Mouse (Mus musculus) liver, postnatal 0 days (tissue): Measurements from ENCODE around the gene Tle4. TPM values are rescaled to one million over a fixed set of nuclear protein-coding genes. Genes with fewer than 3 reads are reported as not detected.

Experiments used
- ATAC-seq: fragments of 200-750 bp; cut with Nextera tagmentation; 2 replicates; pipeline ENCODE4 v1.8.0; 2017; ENCODE audit warnings: mild to moderate bottlenecking, moderate library complexity
- DNase-seq: peaks from one replicate; pipeline ENCODE4 v3.0.0-alpha.2; 2016
- H3K27ac ChIP-seq: fragments of 300-500 bp; sonication (generic); 2 replicates; pipeline ENCODE4 v1.5.1; 2014; ENCODE audit warnings: antibody characterized with exemption, moderate library complexity, mild to moderate bottlenecking, low read depth
- H3K27me3 ChIP-seq: fragments of 300-500 bp; sonication (generic); 2 replicates; pipeline ENCODE4 v1.6.1; 2014; ENCODE audit warnings: low read length, control low read depth, mixed read lengths; ENCODE audit not compliant: insufficient read depth
- H3K36me3 ChIP-seq: fragments of 300-500 bp; sonication (generic); replicated peaks from 2 replicates; pipeline ENCODE4 v1.6.1; 2014; ENCODE audit warnings: mild to moderate bottlenecking, control low read depth, low read length, moderate library complexity, mixed read lengths; ENCODE audit not compliant: insufficient read depth
- H3K4me1 ChIP-seq: fragments of 300-500 bp; sonication (generic); 2 replicates; pipeline ENCODE4 v1.6.1; 2014; ENCODE audit warnings: antibody characterized with exemption, mild to moderate bottlenecking, control low read depth; ENCODE audit not compliant: insufficient read depth
- H3K4me2 ChIP-seq: fragments of 300-500 bp; sonication (generic); 2 replicates; pipeline ENCODE4 v1.6.1; 2014; ENCODE audit warnings: low read depth, mild to moderate bottlenecking, low read length, moderate library complexity, mixed read lengths
- H3K4me3 ChIP-seq: fragments of 300-500 bp; sonication (generic); 2 replicates; pipeline ENCODE4 v1.5.1; 2014; ENCODE audit warnings: low read depth, low read length
- H3K9ac ChIP-seq: fragments of 300-500 bp; sonication (generic); replicated peaks from 2 replicates; pipeline ENCODE4 v1.6.1; 2014; ENCODE audit warnings: mild to moderate bottlenecking, moderate library complexity
- H3K9me3 ChIP-seq: fragments of 300-500 bp; sonication (generic); 2 replicates; pipeline ENCODE4 v1.6.1; 2016; ENCODE audit warnings: mild to moderate bottlenecking, control low read depth, low read length, mixed read lengths
- CTCF ChIP-seq: sonication (generic); IDR thresholded peaks from 2 replicates; pipeline ENCODE4 v1.5.1; 2016; ENCODE audit warnings: antibody characterized with exemption, low read depth
- EP300 ChIP-seq: IDR thresholded peaks from 2 replicates; pipeline ENCODE4 v1.6.1; 2016; ENCODE audit warnings: antibody characterized with exemption, low read depth, mild to moderate bottlenecking
- WGBS: fragments of 180-500 bp; shearing (Covaris S2); extraction: QIAGEN DNeasy Blood & Tissue Kit; methylation state at CpG from one replicate; pipeline ENCODE4 v1.1.7; 2014; ENCODE audit not compliant: insufficient replicate concordance; 5-methylcytosine and 5-hydroxymethylcytosine counted together
- polyA plus RNA-seq: library from polyadenylated mRNA; unstranded; fragments of >200 nt; fragmentation: Nextera tagmentation; extraction: Ambion mirVana; gene quantifications from 2 replicates; pipeline ENCODE4 v1.2.1, GENCODE M21; 2015

The Tle4 gene
- polyA plus RNA-seq, 1 experiment from 2014 or later = 3.1 TPM

DNA sequence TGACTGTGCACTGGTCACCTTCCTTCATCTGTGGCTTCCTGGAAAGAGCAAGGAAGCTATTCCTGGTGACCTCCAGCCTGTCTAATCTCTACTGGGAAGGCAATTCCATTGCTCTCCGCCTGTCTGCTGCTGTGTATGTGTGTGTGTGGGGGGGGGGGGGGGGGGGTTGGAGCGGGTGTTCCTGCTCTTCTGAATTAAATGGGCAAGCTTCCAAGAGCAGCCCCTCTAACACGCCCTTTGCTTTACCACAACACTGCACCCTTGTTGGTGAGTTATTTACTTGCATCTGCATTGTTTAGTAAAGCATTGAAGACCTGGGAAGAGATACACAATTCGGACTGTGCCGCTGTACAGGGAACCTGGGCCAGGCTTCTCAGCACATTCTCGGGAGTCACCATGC, 170.9 kb downstream of the Tle4 start:
- Histone ChIP-seq H3K4me1 (no peaks in the 10 kb centered on the region), H3K27ac (no peak overlapping the region), H3K27me3 (no peaks in the 10 kb centered on the region), H3K36me3 (no peaks in the 10 kb centered on the region), H3K4me3 (no peak overlapping the region), H3K9me3 (no peaks in the 10 kb centered on the region), H3K4me2 (no peak overlapping the region), H3K9ac (no peak overlapping the region)
- DNase-seq (no peak), ATAC-seq (no peak)
- 68% methylated on average over 6 of the region's 6 CpGs for WGBS
- no peak for TF ChIP-seq CTCF
- TF ChIP-seq EP300 = no peak

DNA sequence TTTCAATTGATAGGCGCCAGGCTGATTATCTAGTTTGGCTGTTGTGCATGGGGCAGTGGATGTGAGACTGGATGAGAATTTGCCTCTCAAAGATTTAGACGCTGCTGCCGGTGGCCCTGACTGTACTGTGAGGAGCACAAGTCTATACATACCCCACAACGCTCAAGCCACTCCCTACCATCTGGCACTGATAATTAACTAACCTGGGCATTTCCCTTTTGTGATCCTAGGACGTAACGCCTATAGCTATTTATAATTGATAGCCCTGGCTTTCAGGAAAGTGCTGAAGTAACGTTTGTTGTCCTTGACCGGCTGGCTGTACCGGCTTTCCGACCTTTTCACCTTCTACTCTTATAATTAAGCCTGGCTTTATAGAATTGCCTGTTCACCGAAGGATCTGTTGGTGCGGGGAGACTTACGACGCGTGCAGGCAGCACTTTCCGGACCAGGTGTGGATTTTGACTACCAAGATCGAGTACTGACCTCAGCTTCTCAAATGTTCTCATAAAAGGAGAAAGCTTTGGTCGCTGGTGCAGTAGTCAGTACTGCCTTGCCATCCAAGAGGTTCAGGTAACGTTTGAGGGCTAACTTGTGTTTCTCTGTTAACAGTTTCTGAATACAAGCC, 171.5 kb downstream of the Tle4 start:
- DNase-seq = no peak
- H3K9ac ChIP-seq = no peak overlapping the region
- no peak overlapping the region for H3K4me2 ChIP-seq
- H3K27me3 ChIP-seq = no peaks in the 10 kb centered on the region
- 53% methylated on average over 19 of the region's 19 CpGs for WGBS
- no peak overlapping the region for H3K27ac ChIP-seq
- H3K36me3 ChIP-seq = no peaks in the 10 kb centered on the region
- H3K4me1 ChIP-seq = no peaks in the 10 kb centered on the region
- H3K4me3 ChIP-seq = no peak overlapping the region
- TF ChIP-seq EP300 (no peak), CTCF (no peak)
- no peaks in the 10 kb centered on the region for H3K9me3 ChIP-seq
- ATAC-seq = no peak

DNA sequence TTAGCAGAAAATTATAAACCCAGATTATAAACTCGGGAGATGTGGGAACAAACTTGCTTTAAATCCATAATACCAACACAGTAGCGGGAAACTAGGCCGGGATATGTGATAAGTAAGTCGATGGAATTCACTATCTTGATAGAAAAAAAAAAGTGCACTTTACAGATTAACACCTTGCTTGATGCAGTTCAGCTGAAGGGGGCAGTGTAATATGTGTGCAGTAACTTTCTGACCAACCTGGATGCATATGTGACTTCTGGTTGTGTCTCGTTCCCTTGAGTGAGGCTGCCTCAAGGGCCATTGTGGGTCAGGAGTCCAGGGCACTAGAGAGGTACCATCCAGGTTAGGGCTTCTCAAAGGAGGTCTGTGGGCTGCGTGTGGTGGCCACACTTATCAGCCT, 172.7 kb downstream of the Tle4 start:
- Histone ChIP-seq H3K4me3 (no peak overlapping the region), H3K36me3 (no peaks in the 10 kb centered on the region), H3K9ac (no peak overlapping the region), H3K27ac (no peak overlapping the region), H3K4me1 (no peaks in the 10 kb centered on the region), H3K4me2 (no peak overlapping the region), H3K27me3 (no peaks in the 10 kb centered on the region), H3K9me3 (no peaks in the 10 kb centered on the region)
- ATAC-seq (no peak), DNase-seq (no peak)
- WGBS = 56% methylated on average over 6 of the region's 6 CpGs
- TF ChIP-seq CTCF (no peak), EP300 (no peak)

DNA sequence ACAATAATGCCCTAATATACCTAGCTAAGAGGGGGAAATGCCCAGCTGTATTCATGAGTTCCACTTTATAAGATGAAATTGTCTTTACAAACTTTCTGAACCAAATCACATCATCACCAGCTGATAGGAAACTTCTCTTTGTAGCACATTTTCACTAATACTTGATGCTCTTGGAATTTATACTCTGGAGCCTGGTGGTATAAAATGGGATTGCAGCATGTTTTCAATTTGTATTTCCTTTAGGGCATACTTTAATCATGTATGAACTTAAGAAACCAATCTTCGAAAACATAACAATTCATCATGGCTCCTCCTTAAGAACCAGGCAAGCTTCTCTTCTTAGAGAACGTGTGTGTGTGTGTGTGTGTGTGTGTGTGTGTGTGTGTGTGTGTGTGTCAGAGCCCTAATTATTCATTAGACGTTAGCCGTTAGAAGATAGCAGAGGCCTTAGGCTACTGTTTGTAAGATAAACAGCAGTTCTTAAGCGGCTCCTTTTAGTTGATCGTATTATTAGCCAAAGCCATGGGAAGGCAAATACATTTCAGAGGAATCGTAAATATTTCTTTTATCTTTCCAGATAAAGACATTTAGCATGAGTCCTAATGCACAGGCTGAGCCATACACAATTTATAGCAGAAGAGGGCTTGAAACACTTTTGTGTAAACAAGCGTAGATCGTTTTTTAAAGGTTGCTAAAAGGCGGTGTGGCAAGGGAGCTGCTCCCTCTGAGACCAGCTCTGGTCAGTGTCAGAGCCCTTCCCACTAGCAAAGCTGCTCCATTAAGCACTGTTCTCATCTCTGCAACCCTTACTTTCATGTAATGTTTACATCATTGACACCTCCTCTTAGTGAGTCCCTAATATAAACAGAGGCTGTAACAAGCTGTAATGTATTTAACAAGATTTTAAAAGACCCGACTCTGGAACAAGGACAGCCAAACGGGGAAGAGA, 173.6 kb downstream of the Tle4 start:
- H3K9me3 ChIP-seq = no peaks in the 10 kb centered on the region
- DNase-seq (no peak), ATAC-seq (no peak)
- H3K27me3 ChIP-seq = no peaks in the 10 kb centered on the region
- no peaks in the 10 kb centered on the region for H3K36me3 ChIP-seq
- 42% methylated on average over 12 of the region's 12 CpGs for WGBS
- TF ChIP-seq CTCF (no peak), EP300 (no peak)
- no peak overlapping the region for H3K4me3 ChIP-seq
- no peak overlapping the region for H3K27ac ChIP-seq
- H3K4me1 ChIP-seq = no peaks in the 10 kb centered on the region
- no peak overlapping the region for H3K4me2 ChIP-seq
- no peak overlapping the region for H3K9ac ChIP-seq

DNA sequence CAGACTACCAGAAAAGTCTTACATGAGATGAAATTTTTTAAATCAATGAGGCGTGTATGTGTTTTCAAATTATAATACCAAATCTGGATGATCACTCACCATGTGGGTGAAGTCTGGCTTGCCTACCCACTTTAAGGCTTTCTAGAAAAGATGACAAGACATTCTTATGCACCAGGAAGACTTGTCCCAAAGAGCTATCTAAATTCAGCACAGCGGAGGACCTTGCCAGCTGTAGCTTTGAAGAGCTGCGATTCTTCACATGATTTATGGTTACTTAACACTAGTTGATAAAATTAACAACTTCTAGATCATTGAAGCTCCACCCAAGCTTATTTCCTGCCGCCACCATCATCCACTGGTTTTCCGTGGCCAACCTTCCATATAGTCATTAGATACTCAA, 176.2 kb downstream of the Tle4 start:
- ATAC-seq = no peak
- Histone ChIP-seq H3K27ac (no peak overlapping the region), H3K9me3 (no peaks in the 10 kb centered on the region), H3K4me3 (no peak overlapping the region), H3K4me2 (no peak overlapping the region), H3K9ac (no peak overlapping the region), H3K4me1 (no peaks in the 10 kb centered on the region), H3K27me3 (no peaks in the 10 kb centered on the region), H3K36me3 (no peaks in the 10 kb centered on the region)
- WGBS = 74% methylated on average over 5 of the region's 5 CpGs
- TF ChIP-seq CTCF (no peak), EP300 (no peak)
- DNase-seq = no peak

DNA sequence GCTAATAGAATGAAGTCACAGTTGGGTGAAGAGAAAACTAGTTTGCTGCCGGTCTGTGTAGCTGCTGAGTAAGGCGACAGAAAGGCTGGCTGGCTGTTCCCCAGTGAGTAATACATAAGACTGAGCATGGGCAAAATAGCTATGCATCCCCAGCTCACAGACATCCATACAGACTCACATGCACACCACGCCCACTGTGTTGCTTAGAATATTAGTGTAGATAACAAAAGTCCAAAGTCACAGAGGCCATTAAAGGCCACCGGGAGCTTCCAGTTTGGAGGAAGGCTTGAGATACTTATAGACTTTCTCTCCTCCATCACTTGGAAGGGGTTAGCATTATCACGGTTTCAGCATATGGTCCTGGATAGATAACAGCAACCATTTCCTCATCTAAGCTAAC, 178.0 kb downstream of the Tle4 start:
- Histone ChIP-seq H3K27me3 (no peaks in the 10 kb centered on the region), H3K4me1 (no peaks in the 10 kb centered on the region), H3K27ac (no peak overlapping the region), H3K4me3 (no peak overlapping the region), H3K4me2 (no peak overlapping the region), H3K9me3 (no peaks in the 10 kb centered on the region), H3K36me3 (no peaks in the 10 kb centered on the region), H3K9ac (no peak overlapping the region)
- TF ChIP-seq EP300 = no peak
- TF ChIP-seq CTCF = no peak
- ATAC-seq (no peak), DNase-seq (no peak)
- 56% methylated on average over 5 of the region's 5 CpGs for WGBS
